29 mouse cellular contexts compared by ENCODE assay signal in the genomic region with DNA sequence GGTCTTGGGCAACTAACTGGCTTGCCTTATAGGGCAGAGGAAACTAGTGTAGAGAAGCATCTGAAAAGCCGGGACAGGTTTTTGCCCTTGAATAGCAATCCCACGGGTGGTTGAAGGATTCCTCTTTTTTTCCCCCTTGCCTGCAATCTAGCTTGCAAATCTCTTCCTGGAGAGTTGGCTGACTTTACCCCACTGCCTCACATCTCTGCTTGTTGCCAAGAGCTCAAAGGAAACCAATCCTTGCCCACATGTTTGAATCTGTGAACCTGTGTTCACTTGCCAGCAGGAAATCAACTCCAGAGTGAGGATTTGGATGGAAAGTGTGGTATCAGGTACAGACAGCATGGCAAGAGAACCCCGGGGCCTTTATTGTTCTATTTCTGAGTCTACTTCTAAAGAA.
DNase-seq lines count a peak whose midpoint lies in the region; ATAC-seq lines count a peak whose summit lies in the region.
"Had no signal": no experiment of that assay in that cellular context is flagged by ENCODE, and none has a peak within 500 bp of the region (broad histone marks: within the 10 kb centered on the region; RNA-seq: fewer than 3 reads in every experiment).

No protein-coding gene starts in this region.

- H3K4me3 ChIP-seq in embryonic facial prominence, embryonic 14.5 days (ENCODE audit: low read depth, low read length) = no peak overlapping the region
- H3K4me3 ChIP-seq in embryonic facial prominence, embryonic 10.5 days = no peak overlapping the region
- H3K4me3 ChIP-seq: embryonic facial prominence, embryonic 12.5 days; embryonic facial prominence, embryonic 15.5 days; erythroblast, embryonic 14.5 days; forebrain, embryonic 10.5 days; forebrain, embryonic 12.5 days had no signal

- no peak overlapping the region for H3K27ac ChIP-seq in embryonic facial prominence, embryonic 14.5 days (replicated peaks; ENCODE audit: low read depth, low read length)
- no peak overlapping the region for H3K27ac ChIP-seq in embryonic facial prominence, embryonic 10.5 days (replicated peaks)
- H3K27ac ChIP-seq: embryonic facial prominence, embryonic 12.5 days; embryonic facial prominence, embryonic 15.5 days; forebrain, embryonic 10.5 days; forebrain, embryonic 12.5 days had no signal

- no peak for ATAC-seq in embryonic facial prominence, embryonic 14.5 days (ENCODE audit: low read depth)
- ATAC-seq: activated CD4-positive, CD25-positive, alpha-beta regulatory T cell, adult 4 months; CD4-positive, CD25-positive, alpha-beta regulatory T cell, adult 4 months; forebrain, embryonic 14.5 days; forebrain, embryonic 16.5 days; Patski had no signal

- no peaks in the 10 kb centered on the region for H3K27me3 ChIP-seq in embryonic facial prominence, embryonic 14.5 days (replicated peaks; ENCODE audit: control insufficient read depth, insufficient read depth, low read length)
- no peaks in the 10 kb centered on the region for H3K27me3 ChIP-seq in embryonic facial prominence, embryonic 10.5 days (replicated peaks; ENCODE audit: low read depth, poor library complexity, severe bottlenecking)
- H3K27me3 ChIP-seq: CH12.LX; embryonic facial prominence, embryonic 12.5 days; embryonic facial prominence, embryonic 15.5 days; forebrain, embryonic 12.5 days; Patski had no signal

- 56% methylated on average over 3 of the region's 3 CpGs for WGBS in embryonic facial prominence, embryonic 14.5 days
- WGBS in embryonic facial prominence, embryonic 10.5 days = 71% methylated on average over 3 of the region's 3 CpGs

- H3K9ac ChIP-seq in embryonic facial prominence, embryonic 14.5 days (ENCODE audit: low read depth, low read length) = no peak overlapping the region
- H3K9ac ChIP-seq: embryonic facial prominence, embryonic 12.5 days; embryonic facial prominence, embryonic 15.5 days; forebrain, embryonic 12.5 days had no signal

- no peaks in the 10 kb centered on the region for H3K36me3 ChIP-seq in embryonic facial prominence, embryonic 14.5 days (ENCODE audit: control insufficient read depth, insufficient read depth, low read length)
- H3K36me3 ChIP-seq in embryonic facial prominence, embryonic 10.5 days (replicated peaks) = no peaks in the 10 kb centered on the region
- H3K36me3 ChIP-seq: embryonic facial prominence, embryonic 12.5 days; embryonic facial prominence, embryonic 15.5 days; forebrain, embryonic 10.5 days; forebrain, embryonic 12.5 days; G1E had no signal

- DNase-seq in embryonic facial prominence, embryonic 14.5 days (ENCODE audit: low spot score) = peak; percentile 30
- DNase-seq in embryonic facial prominence, embryonic 10.5 days (ENCODE audit: low spot score) = no peak
- DNase-seq in frontal cortex, postnatal 36 days (ENCODE audit: low spot score in 2 of 2) = peak; percentile 10 to 22
- DNase-seq in frontal cortex, postnatal 10 days (ENCODE audit: low spot score in 2 of 2) = no peak
- DNase-seq in brain, adult 2 months (ENCODE audit: low read depth, low spot score) = peak; percentile 70
- DNase-seq in telencephalon, adult 2 months (ENCODE audit: low read depth, low spot score) = peak; percentile 54
- no peak for DNase-seq in c-Kit-positive CD71-positive TER-119-positive erythroid progenitor cells, embryonic 14.5 days (ENCODE audit: low spot score)
- DNase-seq: adrenal gland, adult 8-10 months; adrenal gland, postnatal 14 days; adrenal gland, postnatal 36 days; B cell, adult 2 months; cerebellum, adult 11-12 months; cerebellum, adult 2 months; cerebellum, adult 9-10 months; cerebellum, postnatal 10 days; cerebellum, postnatal 25 days; embryo, embryonic 11 days had no signal

- no peaks in the 10 kb centered on the region for H3K4me1 ChIP-seq in embryonic facial prominence, embryonic 14.5 days (ENCODE audit: control insufficient read depth, insufficient read depth, low read length)
- no peaks in the 10 kb centered on the region for H3K4me1 ChIP-seq in embryonic facial prominence, embryonic 10.5 days
- H3K4me1 ChIP-seq: embryonic facial prominence, embryonic 12.5 days; embryonic facial prominence, embryonic 15.5 days; forebrain, embryonic 10.5 days; forebrain, embryonic 12.5 days had no signal

- no peaks in the 10 kb centered on the region for H3K9me3 ChIP-seq in embryonic facial prominence, embryonic 14.5 days (ENCODE audit: control insufficient read depth, low read length)
- no peaks in the 10 kb centered on the region for H3K9me3 ChIP-seq in embryonic facial prominence, embryonic 10.5 days
- H3K9me3 ChIP-seq: embryonic facial prominence, embryonic 12.5 days; embryonic facial prominence, embryonic 15.5 days; forebrain, embryonic 10.5 days; forebrain, embryonic 12.5 days had no signal

- H3K4me2 ChIP-seq in embryonic facial prominence, embryonic 14.5 days (ENCODE audit: low read depth, low read length) = no peak overlapping the region
- H3K4me2 ChIP-seq: embryonic facial prominence, embryonic 12.5 days; embryonic facial prominence, embryonic 15.5 days; forebrain, embryonic 12.5 days had no signal

Comparison
In these comparisons a context has a peak if more than half of its experiments do, and no peak if none do; other contexts are left out.
1. DNase-seq: peak in embryonic facial prominence, embryonic 14.5 days (single experiment), frontal cortex, postnatal 36 days (2 of 2), brain, adult 2 months (single experiment) and telencephalon, adult 2 months (single experiment); none in embryonic facial prominence, embryonic 10.5 days (single experiment), frontal cortex, postnatal 10 days (0 of 2) and c-Kit-positive CD71-positive TER-119-positive erythroid progenitor cells, embryonic 14.5 days (single experiment).